Mouse (Mus musculus) adrenal gland, adult 8-10 months (tissue): Measurements from ENCODE around the gene Gm12830. TPM values are rescaled to one million over a fixed set of nuclear protein-coding genes. Genes with fewer than 3 reads are reported as not detected.

Experiments used
- DNase-seq: peaks from one replicate; pipeline ENCODE4 v3.0.0; 2022
- total RNA-seq, 4 experiments: library from RNA; stranded (reverse); gene quantifications; 2 replicates each; pipeline ENCODE4 v1.2.4; 2022

Gene Gm12830
- total RNA-seq, 4 experiments from 2014 or later: not detected

- no peak for DNase-seq
Measured at GRCm38 (mm10) chr4:114845622-114846021, 24.1 kb downstream of the Gm12830 start.

GRCm38 (mm10) chr4:114846723-114847122 lies 25.2 kb downstream of the Gm12830 start:
- no peak for DNase-seq

GRCm38 (mm10) chr4:114853968-114854367 lies 32.4 kb downstream of the Gm12830 start:
- DNase-seq: no peak

- DNase-seq: peak; percentile 67
Measured at GRCm38 (mm10) chr4:114858426-114858825, 36.9 kb downstream of the Gm12830 start.

GRCm38 (mm10) chr4:114863166-114863565 lies 41.6 kb downstream of the Gm12830 start:
- DNase-seq: no peak

DNA sequence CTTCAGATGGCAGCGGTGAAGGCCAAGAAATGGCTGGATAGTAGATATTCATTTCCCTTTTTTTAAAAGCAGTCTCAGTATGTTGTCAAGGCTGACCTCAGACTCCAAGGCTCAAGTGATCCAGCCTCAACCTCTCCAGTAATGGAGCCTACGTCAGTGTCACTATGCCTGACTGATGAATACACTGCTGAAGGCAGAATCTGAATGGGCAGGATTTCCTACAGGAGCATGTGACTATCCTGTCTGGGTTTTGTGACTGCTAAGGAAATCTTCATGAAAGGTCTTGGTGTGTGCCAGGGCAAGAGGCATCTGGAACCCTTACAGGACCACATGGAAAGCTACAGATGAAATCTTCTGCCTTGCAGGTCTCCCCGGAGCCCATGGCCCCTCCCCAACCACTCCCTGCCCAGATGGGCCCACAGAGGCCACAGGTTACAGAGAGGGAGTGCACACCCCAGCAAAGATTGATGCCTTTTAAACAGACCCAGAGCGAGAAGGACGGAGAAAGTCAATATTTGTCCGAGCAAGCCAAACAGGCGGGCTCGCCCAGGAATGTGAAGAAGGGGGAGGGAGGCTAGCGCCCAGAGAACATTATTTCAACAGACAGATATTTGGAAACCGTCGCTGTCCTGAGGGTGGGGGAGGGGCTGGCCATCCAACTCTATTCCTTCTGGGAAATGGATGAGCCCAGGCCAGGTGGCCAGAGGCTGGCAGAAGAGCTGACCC lies 48.4 kb downstream of the Gm12830 start:
- DNase-seq: no peak

DNA sequence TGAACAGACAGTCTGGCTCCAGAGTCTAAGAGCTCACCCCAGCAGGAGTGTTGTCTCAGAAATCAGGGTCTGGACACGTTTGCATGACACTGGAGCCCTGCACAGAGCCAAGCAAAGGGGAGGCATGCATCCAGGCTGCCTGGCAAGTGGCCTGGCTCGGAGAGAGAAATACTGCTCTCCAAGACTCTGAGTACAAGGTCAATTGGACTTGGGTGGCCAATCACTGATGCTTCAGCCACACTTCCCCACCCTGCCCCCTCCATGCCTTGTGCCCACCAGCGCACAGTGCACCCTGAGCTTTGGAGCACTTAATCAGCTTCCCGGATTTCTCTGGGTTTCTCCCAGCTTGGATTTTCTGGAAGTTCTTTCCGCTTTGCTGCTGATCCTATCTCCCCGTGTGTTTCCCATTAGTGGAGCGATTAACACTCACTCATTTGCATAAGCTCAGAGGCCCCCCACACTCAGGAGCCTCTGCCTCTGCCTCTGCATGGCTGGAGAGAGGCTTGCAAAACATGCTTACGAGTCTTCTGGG lies 55.0 kb downstream of the Gm12830 start:
- no peak for DNase-seq

DNA sequence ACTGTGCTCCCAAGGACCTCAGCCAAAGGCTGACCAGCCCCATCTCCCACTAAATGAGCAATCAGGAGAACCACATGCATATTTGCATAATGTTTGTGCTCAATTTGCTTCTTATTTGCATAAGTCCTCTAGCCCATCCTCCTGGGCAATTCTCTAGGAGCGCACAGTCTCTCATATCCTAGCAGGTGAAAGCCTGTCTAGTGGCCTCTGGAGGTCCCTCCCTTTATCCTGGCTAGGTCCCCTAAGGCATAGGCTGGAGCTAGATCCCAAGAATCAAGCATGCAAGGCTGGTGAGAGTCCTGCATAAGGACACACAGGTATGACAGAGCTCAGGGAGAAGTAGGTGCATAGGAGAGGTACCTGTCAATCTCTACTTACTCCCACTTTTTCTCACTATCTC lies 60.7 kb downstream of the Gm12830 start:
- DNase-seq: no peak

DNA sequence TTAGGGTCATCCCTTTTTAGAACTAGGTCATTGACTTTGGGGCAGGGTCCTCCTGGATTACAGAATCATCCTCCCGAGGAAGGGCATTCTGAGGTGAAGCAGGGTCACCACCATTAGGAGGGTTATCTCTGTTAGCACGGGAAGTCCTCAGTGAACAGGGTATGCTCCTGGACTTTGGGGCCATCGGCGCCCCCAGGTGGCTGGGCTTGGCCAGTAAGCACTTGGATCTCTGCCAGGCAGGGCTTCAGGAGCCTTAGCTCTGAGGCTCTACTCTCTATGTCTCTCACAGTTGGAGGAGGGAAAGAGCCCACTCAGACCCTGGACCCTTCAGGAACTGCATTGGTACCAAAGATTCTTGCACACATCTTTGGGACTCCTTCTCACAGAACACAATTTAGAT lies 76.3 kb downstream of the Gm12830 start:
- peak; percentile 13 for DNase-seq

GRCm38 (mm10) chr4:114899885-114900284 lies 78.4 kb downstream of the Gm12830 start:
- no peak for DNase-seq

GRCm38 (mm10) chr4:114900866-114901642 lies 79.5 kb downstream of the Gm12830 start:
- DNase-seq: no peak

DNA sequence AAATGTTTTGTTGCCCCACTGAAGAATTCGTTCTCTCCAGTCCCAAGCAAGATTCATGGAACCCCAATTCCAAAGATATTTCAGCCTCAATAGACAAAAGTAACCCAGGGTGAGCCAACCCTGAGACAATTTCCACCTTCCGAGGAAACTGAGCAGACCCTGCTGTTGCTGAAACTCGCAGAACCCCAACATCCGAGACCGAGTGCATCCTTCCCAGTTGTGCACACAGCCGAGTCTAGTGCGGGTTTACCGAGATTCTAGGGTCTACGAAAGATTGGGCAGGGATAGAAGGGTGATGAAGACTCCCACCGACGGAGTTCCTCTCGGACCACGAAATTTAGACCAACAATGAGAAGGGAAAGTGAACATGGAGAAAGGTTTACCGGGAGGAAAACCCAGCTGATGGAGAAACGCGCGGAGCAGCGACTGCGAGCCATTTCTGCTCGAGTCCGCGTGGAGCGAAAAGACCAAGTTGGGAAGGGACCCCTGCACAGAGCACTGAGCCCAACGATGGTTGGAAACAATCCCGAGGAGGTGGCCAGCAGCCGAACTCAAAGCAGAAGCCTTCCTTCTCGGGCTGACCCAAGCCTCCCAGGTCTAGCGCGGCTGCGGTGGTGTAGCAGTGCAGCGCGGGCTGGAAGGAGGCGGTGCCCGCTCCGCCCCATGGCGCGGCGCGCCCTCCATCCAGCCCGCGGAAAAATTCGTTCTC lies 80.3 kb downstream of the Gm12830 start:
- no peak for DNase-seq

- DNase-seq: no peak
Measured at GRCm38 (mm10) chr4:114902641-114903421, 81.3 kb downstream of the Gm12830 start.

DNA sequence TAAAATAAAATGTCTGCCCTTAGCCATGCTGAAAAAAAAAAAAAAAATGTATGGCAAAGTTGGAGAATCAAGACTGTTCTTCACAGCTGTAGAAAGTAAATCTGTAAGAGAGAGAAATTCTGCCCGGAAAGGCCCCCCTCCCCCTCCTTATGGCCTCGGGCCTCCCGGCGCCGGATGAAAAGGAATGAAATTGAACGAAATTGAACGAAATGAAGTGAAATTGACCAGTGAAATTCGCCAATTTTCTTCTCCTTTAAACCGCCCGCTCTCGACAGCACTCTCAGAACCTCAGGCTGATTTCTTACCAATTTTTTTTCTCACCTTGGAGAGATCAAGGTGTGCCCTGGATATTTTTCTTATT lies 81.9 kb downstream of the Gm12830 start:
- no peak for DNase-seq

DNA sequence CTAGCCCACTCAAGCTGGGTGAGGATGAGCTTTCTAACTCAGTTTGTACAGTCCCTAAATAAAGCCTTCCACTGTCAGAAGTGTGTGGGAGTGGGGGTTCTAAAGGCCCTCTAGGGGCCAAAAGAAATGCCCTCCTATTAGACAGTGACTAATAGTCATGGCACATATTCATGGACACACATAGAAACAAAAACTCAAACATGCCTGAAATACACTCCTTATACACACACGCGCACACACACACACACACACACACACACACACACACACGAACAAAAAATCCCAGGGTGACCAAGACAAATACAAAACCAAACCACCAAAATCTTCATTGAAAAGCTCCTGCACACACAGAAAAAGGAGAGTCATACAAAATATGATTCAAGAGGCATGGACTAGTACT lies 84.0 kb downstream of the Gm12830 start:
- no peak for DNase-seq

Other genes starting within 250 kb of the Gm12830 start
- 1 to 10 TPM; 2.0 to 4.2 (median 3.1) TPM for gene Foxd2, start 87.2 kb downstream of the Gm12830 start, total RNA-seq
- gene Foxe3, start 104.3 kb downstream of the Gm12830 start, total RNA-seq: under 1 TPM in 2 of 4 experiments, not detected in 2; 0.43 to 0.45 TPM
- 100 to 1,000 TPM in 2 of 4 experiments, 10 to 100 TPM in 2; 79.7 to 115 (median 105) TPM for gene Cmpk1, start 165.5 kb downstream of the Gm12830 start, total RNA-seq
- under 1 TPM; 0.52 to 0.89 (median 0.54) TPM for gene Stil, start 178.4 kb downstream of the Gm12830 start, total RNA-seq
- gene Tal1, start 234.7 kb downstream of the Gm12830 start, total RNA-seq: 1 to 10 TPM; 1.9 to 4.0 (median 2.6) TPM